Mouse (Mus musculus): ENCODE measurements around the gene Mier2.

DNA sequence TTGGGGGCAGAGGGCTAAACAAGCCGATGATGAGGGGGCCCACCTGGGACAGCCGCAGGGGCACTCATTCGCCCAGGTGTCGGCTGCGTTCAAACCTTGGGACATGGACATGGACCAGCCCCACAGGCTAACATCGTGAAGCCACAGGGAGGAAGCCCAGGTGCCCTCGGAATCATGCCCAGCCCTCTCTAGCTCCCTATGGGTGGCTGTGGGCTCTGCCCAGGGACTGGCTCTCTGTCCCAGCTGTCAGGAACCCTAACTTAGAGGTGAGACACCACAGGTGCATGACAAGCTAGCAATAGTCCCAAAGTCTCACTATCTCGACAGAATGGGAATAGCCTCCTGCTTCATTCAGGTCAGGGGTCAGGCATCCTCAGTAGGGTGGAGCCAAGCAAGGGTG, 2.5 kb downstream of the Mier2 start:
- no peak for TF ChIP-seq EP300 (IDR thresholded peaks at IDR 0.05; ENCODE audit: insufficient read depth, low read depth, low read length)
- TF ChIP-seq CTCF (IDR thresholded peaks at IDR 0.05): no peak
- TF ChIP-seq POLR2A (IDR thresholded peaks at IDR 0.05; ENCODE audit: insufficient read depth, low read depth, low read length): no peak
